Mouse (Mus musculus) embryonic facial prominence, embryonic 11.5 days (tissue): Measurements from ENCODE around the gene Slc25a34. TPM values are rescaled to one million over a fixed set of nuclear protein-coding genes. Genes with fewer than 3 reads are reported as not detected.

Experiments
- ATAC-seq: fragments of 200-750 bp; cut with Nextera tagmentation; replicated peaks from 2 replicates; pipeline ENCODE4 v1.8.0; 2017; ENCODE audit warnings: low read depth; ENCODE audit not compliant: insufficient number of reproducible peaks, low FRiP score, low TSS enrichment
- DNase-seq: peaks from one replicate; pipeline ENCODE4 v3.0.0-alpha.2; 2015; ENCODE audit warnings: low spot score
- H3K27ac ChIP-seq: fragments of 300-500 bp; sonication (generic); replicated peaks from 2 replicates; pipeline ENCODE4 v1.5.1; 2014; ENCODE audit warnings: mild to moderate bottlenecking, low read depth, low read length, control low read depth
- H3K27me3 ChIP-seq: fragments of 300-500 bp; sonication (generic); 2 replicates; pipeline ENCODE4 v1.6.1; 2014; ENCODE audit warnings: mild to moderate bottlenecking, low read length, moderate library complexity, mixed read lengths; ENCODE audit not compliant: control insufficient read depth, insufficient read depth
- H3K36me3 ChIP-seq: fragments of 300-500 bp; sonication (generic); replicated peaks from 2 replicates; pipeline ENCODE4 v1.6.1; 2014; ENCODE audit warnings: low read depth, mild to moderate bottlenecking, low read length, moderate library complexity, mixed read lengths; ENCODE audit not compliant: control insufficient read depth, insufficient read depth
- H3K4me1 ChIP-seq: fragments of 300-500 bp; sonication (generic); 2 replicates; pipeline ENCODE4 v1.6.1; 2014; ENCODE audit warnings: low read length, mixed read lengths; ENCODE audit not compliant: control insufficient read depth, insufficient read depth
- H3K4me2 ChIP-seq: fragments of 300-500 bp; sonication (generic); 2 replicates; pipeline ENCODE4 v1.6.1; 2014; ENCODE audit warnings: low read depth, mild to moderate bottlenecking, control low read depth, low read length, moderate library complexity
- H3K4me3 ChIP-seq: fragments of 300-500 bp; sonication (generic); 2 replicates; pipeline ENCODE4 v1.5.1; 2014; ENCODE audit warnings: low read depth, low read length, control low read depth
- H3K9ac ChIP-seq: fragments of 300-500 bp; sonication (generic); replicated peaks from 2 replicates; pipeline ENCODE4 v1.6.1; 2014; ENCODE audit warnings: mild to moderate bottlenecking, control low read depth, low read length
- H3K9me3 ChIP-seq: fragments of 300-500 bp; sonication (generic); replicated peaks from 2 replicates; pipeline ENCODE4 v1.6.1; 2016; ENCODE audit warnings: mild to moderate bottlenecking, low read length, inconsistent platforms, mixed read lengths; ENCODE audit not compliant: control insufficient read depth
- WGBS: fragments of 180-500 bp; shearing (Covaris S2); extraction: QIAGEN DNeasy Blood & Tissue Kit; methylation state at CpG from one replicate; pipeline ENCODE4 v1.1.7; 2014; 5-methylcytosine and 5-hydroxymethylcytosine counted together
- polyA plus RNA-seq: library from polyadenylated mRNA; unstranded; fragments of >200 nt; fragmentation: Nextera tagmentation; extraction: Ambion mirVana; gene quantifications from 2 replicates; pipeline ENCODE4 v1.2.1, GENCODE M21; 2014

Gene Slc25a34
- polyA plus RNA-seq, 1 experiment from 2014 or later = not detected

DNA sequence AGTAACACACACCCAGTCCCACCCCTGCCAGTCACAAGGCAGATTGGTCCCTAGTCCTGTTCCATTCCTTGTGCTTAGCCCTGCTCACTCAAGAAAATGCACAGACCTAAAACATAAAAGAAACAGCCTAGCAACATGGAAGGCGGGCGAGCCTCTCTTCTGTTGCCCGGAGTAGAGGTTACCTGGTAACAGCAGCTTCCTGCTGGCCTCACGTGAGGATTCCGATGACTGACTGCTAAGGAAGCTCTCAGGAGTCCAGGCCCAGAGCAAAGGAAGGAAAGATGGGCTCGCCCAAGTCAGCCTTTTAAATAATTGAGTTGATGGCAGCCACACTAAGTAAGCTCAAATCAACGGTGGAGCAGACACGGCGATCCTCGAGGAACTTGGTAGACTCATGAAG lies 28.3 kb upstream of the Slc25a34 start:
- H3K4me3 ChIP-seq = no peak overlapping the region
- H3K27ac ChIP-seq = no peak overlapping the region
- ATAC-seq (no peak), DNase-seq (no peak)
- no peaks in the 10 kb centered on the region for H3K9me3 ChIP-seq
- no peaks in the 10 kb centered on the region for H3K4me1 ChIP-seq
- no peak overlapping the region for H3K9ac ChIP-seq
- H3K27me3 ChIP-seq = no peaks in the 10 kb centered on the region
- no peak overlapping the region for H3K4me2 ChIP-seq
- H3K36me3 ChIP-seq = no peaks in the 10 kb centered on the region; the same call in 1 of the 2 replicates
- 88% methylated on average over 10 of the region's 10 CpGs for WGBS

- DNase-seq = no peak
- no peak for ATAC-seq
- Histone ChIP-seq H3K4me3 (no peak overlapping the region), H3K27me3 (no peaks in the 10 kb centered on the region), H3K4me1 (no peaks in the 10 kb centered on the region), H3K27ac (no peak overlapping the region), H3K4me2 (no peak overlapping the region), H3K36me3 (no peaks in the 10 kb centered on the region; the same call in 1 of the 2 replicates), H3K9ac (no peak overlapping the region), H3K9me3 (no peaks in the 10 kb centered on the region)
- WGBS = 88% methylated on average over 6 of the region's 6 CpGs
These were observed 27.7 kb upstream of the Slc25a34 start for GRCm38 (mm10) chr4:141651286-141651685.

DNA sequence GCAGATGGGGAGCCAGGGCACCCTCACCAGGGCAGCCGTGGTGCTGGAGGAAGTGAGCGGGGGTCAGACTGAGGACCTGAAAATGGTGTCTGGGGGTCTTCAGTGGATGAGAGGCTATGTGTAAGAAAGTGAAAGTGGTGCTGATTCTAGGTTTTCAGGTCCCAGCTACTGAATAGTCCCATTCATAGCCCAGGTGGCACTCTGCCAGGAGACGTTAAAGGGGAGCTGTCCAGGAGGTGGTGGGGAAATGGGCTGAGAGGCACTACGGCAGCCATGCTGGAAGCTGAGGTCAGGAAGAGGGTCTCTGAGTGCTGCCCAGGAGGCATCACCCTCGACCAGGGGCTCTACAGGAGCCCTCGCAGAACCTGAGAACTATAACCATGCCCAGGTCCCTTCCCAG lies 25.6 kb upstream of the Slc25a34 start:
- no peak overlapping the region for H3K27ac ChIP-seq
- no peaks in the 10 kb centered on the region for H3K9me3 ChIP-seq
- H3K27me3 ChIP-seq = no peaks in the 10 kb centered on the region
- H3K4me3 ChIP-seq = no peak overlapping the region
- H3K9ac ChIP-seq = no peak overlapping the region
- no peak for ATAC-seq
- no peak overlapping the region for H3K4me2 ChIP-seq
- H3K4me1 ChIP-seq = no peaks in the 10 kb centered on the region
- no peak for DNase-seq
- no peaks in the 10 kb centered on the region; the same call in 1 of the 2 replicates for H3K36me3 ChIP-seq
- WGBS = 70% methylated on average over 6 of the region's 6 CpGs

DNA sequence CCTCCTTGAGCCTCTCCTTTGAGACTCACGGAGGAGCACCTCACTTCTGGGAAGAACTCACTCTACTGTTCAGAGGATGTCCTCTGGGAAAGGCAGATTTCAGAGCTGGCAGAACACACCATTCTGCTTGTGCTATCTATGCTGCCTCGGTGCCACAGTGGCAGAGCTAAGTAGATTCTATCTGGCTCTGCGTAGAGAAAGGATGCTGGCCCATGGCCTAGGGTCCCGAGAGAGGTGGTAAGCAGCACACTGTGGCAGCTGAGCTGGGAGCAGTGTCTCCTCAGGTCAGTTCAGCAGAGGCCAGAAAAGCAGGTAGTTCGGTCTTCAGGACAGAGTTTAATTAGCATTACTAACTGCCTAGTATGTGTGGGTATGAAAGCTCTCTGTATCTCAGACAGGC lies 24.6 kb upstream of the Slc25a34 start:
- H3K27ac ChIP-seq = no peak overlapping the region
- ATAC-seq = no peak
- WGBS = 94% methylated on average over 5 of the region's 5 CpGs
- H3K9ac ChIP-seq = no peak overlapping the region
- no peak for DNase-seq
- H3K9me3 ChIP-seq = no peaks in the 10 kb centered on the region
- H3K4me3 ChIP-seq = no peak overlapping the region
- H3K4me1 ChIP-seq = no peaks in the 10 kb centered on the region
- no peaks in the 10 kb centered on the region for H3K27me3 ChIP-seq
- no peak overlapping the region for H3K4me2 ChIP-seq
- H3K36me3 ChIP-seq = no peaks in the 10 kb centered on the region; the same call in 1 of the 2 replicates

- no peak overlapping the region for H3K4me3 ChIP-seq
- WGBS = 96% methylated on average over 3 of the region's 3 CpGs
- no peaks in the 10 kb centered on the region; the same call in 1 of the 2 replicates for H3K36me3 ChIP-seq
- no peak overlapping the region for H3K9ac ChIP-seq
- H3K4me2 ChIP-seq = no peak overlapping the region
- no peaks in the 10 kb centered on the region for H3K4me1 ChIP-seq
- no peaks in the 10 kb centered on the region for H3K27me3 ChIP-seq
- no peak overlapping the region for H3K27ac ChIP-seq
- DNase-seq (no peak), ATAC-seq (no peak)
- no peaks in the 10 kb centered on the region for H3K9me3 ChIP-seq
These were observed 23.6 kb upstream of the Slc25a34 start for GRCm38 (mm10) chr4:141647187-141647586.

DNA sequence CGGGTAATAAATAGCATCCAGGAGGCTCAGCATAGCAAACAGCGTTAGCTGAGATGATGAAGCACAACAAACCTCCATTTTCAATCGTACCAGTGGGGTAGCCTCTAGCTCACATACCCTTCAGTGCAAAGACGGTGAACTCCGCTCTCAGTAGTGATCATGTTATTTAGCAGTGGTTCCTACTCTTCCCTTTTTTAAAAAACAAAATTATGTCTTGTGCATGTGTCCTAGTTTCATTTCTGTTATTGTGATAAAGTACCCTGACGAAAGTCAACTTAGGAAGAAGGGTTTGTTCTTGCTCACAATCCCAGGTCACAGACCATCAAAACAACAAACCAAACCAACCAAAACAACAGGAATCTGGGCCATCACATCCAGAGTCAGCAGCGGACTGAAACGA lies 22.4 kb upstream of the Slc25a34 start:
- ATAC-seq (no peak), DNase-seq (no peak)
- 88% methylated on average over 8 of the region's 8 CpGs for WGBS
- Histone ChIP-seq H3K9ac (no peak overlapping the region), H3K4me1 (no peaks in the 10 kb centered on the region), H3K27me3 (no peaks in the 10 kb centered on the region), H3K27ac (no peak overlapping the region), H3K4me2 (no peak overlapping the region), H3K36me3 (no peaks in the 10 kb centered on the region; the same call in 1 of the 2 replicates), H3K9me3 (no peaks in the 10 kb centered on the region), H3K4me3 (no peak overlapping the region)

GRCm38 (mm10) chr4:141643118-141643855 lies 19.7 kb upstream of the Slc25a34 start:
- Histone ChIP-seq H3K27ac (no peak overlapping the region), H3K9ac (no peak overlapping the region), H3K9me3 (no peaks in the 10 kb centered on the region), H3K27me3 (no peaks in the 10 kb centered on the region), H3K4me3 (no peak overlapping the region), H3K36me3 (no peaks in the 10 kb centered on the region), H3K4me1 (no peaks in the 10 kb centered on the region), H3K4me2 (no peak overlapping the region)
- no peak for DNase-seq
- no peak for ATAC-seq
- WGBS = 77% methylated on average over 7 of the region's 7 CpGs

DNA sequence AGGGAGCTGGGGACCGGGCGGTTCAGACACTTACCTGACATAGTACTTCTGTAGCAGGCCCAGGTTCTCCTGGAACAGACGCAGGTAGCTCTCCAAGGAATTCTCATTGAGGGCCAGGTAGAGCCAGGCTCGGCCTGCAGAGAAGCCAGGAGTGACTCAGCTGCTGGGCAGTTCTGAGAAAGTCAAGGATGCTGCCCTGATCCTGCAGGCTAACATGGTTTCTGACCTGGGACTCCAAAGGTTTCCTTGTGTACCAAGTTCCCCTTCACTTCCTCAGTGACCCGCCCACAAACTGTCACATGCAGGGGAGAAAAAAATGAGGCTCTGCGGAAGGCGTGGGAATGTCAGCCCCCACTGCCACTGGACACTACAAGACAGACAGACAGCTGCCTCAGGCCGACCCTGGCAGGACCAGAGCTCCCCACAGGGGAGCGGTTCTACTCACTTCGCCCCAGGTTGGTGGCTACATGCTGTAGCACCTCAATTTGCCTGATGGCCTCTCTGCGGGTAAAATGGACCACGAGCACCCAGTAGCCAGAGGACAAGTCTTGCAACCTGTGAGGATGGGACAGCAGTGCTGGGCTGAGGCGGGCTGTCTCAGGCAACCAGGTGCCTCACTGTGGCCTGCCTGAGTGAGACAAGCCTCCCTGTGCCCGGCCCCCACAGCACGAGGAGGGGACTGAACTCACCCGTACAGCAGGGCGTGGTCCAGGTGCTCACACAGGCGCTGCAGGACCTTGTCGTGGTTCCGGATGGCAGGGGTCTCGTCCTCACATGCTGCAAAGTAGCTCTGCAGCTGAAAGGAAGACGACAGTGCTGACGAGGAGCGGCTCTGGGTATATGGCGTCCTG lies 18.6 kb upstream of the Slc25a34 start:
- no peak overlapping the region for H3K27ac ChIP-seq
- ATAC-seq (no peak), DNase-seq (no peak)
- no peaks in the 10 kb centered on the region for H3K27me3 ChIP-seq
- no peaks in the 10 kb centered on the region for H3K36me3 ChIP-seq
- WGBS = 90% methylated on average over 25 of the region's 25 CpGs
- no peak overlapping the region for H3K4me3 ChIP-seq
- no peak overlapping the region for H3K4me2 ChIP-seq
- no peak overlapping the region for H3K9ac ChIP-seq
- no peaks in the 10 kb centered on the region for H3K9me3 ChIP-seq
- H3K4me1 ChIP-seq = no peaks in the 10 kb centered on the region
